Mouse (Mus musculus) forebrain, embryonic 16.5 days (tissue): ENCODE measurements around the gene Arhgap20. TPM values are rescaled to one million over a fixed set of nuclear protein-coding genes. Genes with fewer than 3 reads are reported as not detected.

Experiments
- ATAC-seq: fragments of 200-750 bp; cut with Nextera tagmentation; 2 replicates; pipeline ENCODE4 v1.8.0; 2017; ENCODE audit warnings: mild to moderate bottlenecking, moderate library complexity
- H3K27ac ChIP-seq: fragments of 300-500 bp; sonication (generic); 2 replicates; pipeline ENCODE4 v1.5.1; 2014; ENCODE audit warnings: low read length, control low read depth
- H3K27me3 ChIP-seq: fragments of 300-500 bp; sonication (generic); replicated peaks from 2 replicates; pipeline ENCODE4 v1.6.1; 2014; ENCODE audit warnings: low read length; ENCODE audit not compliant: control insufficient read depth, insufficient read depth
- H3K36me3 ChIP-seq: fragments of 300-500 bp; sonication (generic); 2 replicates; pipeline ENCODE4 v1.6.1; 2014; ENCODE audit not compliant: control insufficient read depth, insufficient read depth
- H3K4me1 ChIP-seq: fragments of 300-500 bp; sonication (generic); replicated peaks from 2 replicates; pipeline ENCODE4 v1.6.1; 2014; ENCODE audit warnings: low read length; ENCODE audit not compliant: control insufficient read depth, insufficient read depth
- H3K4me2 ChIP-seq: fragments of 300-500 bp; sonication (generic); 2 replicates; pipeline ENCODE4 v1.6.1; 2014; ENCODE audit warnings: mild to moderate bottlenecking, low read length, control low read depth
- H3K4me3 ChIP-seq: fragments of 300-500 bp; sonication (generic); replicated peaks from 2 replicates; pipeline ENCODE4 v1.5.1; 2014; ENCODE audit warnings: mild to moderate bottlenecking, low read length, control low read depth
- H3K9ac ChIP-seq: fragments of 300-500 bp; sonication (generic); replicated peaks from 2 replicates; pipeline ENCODE4 v1.6.1; 2014; ENCODE audit warnings: low read depth, low read length, control low read depth
- H3K9me3 ChIP-seq: fragments of 300-500 bp; sonication (generic); 2 replicates; pipeline ENCODE4 v1.6.1; 2016; ENCODE audit warnings: low read length; ENCODE audit not compliant: control insufficient read depth
- WGBS: fragments of 180-500 bp; shearing (Covaris S2); extraction: QIAGEN DNeasy Blood & Tissue Kit; methylation state at CpG from one replicate; pipeline ENCODE4 v1.1.7; 2014; 5-methylcytosine and 5-hydroxymethylcytosine counted together
- polyA plus RNA-seq: library from polyadenylated mRNA; unstranded; fragments of >200 nt; fragmentation: Nextera tagmentation; extraction: Ambion mirVana; gene quantifications from 2 replicates; pipeline ENCODE4 v1.2.1, GENCODE M21; 2015

The Arhgap20 gene
- polyA plus RNA-seq, 1 experiment from 2014 or later: 18.2 TPM

DNA sequence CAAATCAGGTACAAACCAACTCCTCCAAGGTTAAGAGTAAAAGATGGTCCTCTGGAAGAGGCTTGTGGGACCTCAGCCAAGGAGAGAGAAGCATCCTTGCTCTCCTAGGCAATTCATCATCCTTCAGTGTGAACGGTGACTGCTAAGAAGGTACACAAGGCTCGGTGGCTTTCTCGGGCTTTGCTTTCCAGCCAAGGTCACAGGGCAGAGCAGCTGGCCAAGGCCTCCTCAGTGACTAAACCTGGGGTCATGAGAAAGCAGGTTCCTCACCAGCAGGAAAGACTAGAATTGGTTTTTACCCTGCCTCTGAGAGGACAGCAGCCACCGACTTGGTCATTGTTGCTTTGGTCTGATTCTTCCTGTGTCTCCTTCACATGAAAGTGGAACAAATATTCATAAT, 116.7 kb downstream of the Arhgap20 start:
- no peak for ATAC-seq
- 88% methylated on average over 4 of the region's 4 CpGs for WGBS
- no peaks in the 10 kb centered on the region for H3K27me3 ChIP-seq
- no peak overlapping the region for H3K9ac ChIP-seq
- no peak overlapping the region for H3K27ac ChIP-seq
- no peak overlapping the region for H3K4me2 ChIP-seq
- H3K4me3 ChIP-seq: no peak overlapping the region
- no peaks in the 10 kb centered on the region for H3K9me3 ChIP-seq
- H3K36me3 ChIP-seq: no peaks in the 10 kb centered on the region
- no peaks in the 10 kb centered on the region for H3K4me1 ChIP-seq

DNA sequence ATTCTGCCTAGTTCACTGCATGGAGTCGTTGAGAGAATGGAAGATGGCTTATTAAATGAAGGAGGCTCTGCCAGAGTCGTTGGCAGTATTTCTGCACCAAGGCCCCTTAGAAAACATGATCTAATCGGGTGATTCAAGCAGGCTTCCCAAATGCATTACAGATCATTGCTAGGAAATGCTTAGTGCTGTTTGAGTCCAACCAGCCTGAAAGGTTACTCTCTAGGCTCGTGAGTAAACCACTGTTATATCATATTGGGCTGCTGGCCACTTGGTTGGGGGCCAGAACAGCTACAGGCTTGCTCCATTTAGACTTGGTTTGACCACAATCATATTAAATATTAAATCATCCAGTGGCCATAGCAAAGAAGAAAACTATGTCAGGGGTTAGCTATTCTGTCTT, 118.2 kb downstream of the Arhgap20 start:
- Histone ChIP-seq H3K9ac (no peak overlapping the region), H3K27ac (no peak overlapping the region), H3K4me3 (no peak overlapping the region), H3K36me3 (no peaks in the 10 kb centered on the region), H3K4me1 (no peaks in the 10 kb centered on the region), H3K27me3 (no peaks in the 10 kb centered on the region), H3K9me3 (no peaks in the 10 kb centered on the region), H3K4me2 (no peak overlapping the region)
- 61% methylated on average over 4 of the region's 4 CpGs for WGBS
- ATAC-seq: no peak

DNA sequence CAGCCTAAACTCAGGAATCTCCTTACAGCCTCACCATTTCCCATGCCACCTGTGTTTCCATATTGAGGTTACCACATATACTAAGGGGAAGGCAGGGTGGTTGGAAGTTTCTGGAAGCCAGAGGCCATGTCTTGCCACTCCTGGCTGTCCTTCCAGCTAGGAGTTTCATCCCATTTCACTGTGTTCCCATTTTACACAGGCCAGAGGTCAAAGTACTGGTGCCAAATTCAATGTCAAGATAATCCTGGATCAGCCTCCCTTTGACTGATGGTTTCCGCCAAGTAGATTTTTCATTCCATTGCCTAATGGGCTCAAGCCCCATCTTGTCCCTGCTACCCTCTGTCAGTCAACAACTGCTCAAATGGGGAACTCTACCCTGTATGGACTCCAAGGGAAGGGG, 127.8 kb downstream of the Arhgap20 start:
- Histone ChIP-seq H3K9ac (no peak overlapping the region), H3K4me1 (no peaks in the 10 kb centered on the region), H3K9me3 (no peaks in the 10 kb centered on the region), H3K27ac (no peak overlapping the region), H3K27me3 (no peaks in the 10 kb centered on the region), H3K4me2 (no peak overlapping the region), H3K36me3 (no peaks in the 10 kb centered on the region), H3K4me3 (no peak overlapping the region)
- ATAC-seq: no peak
- 100% methylated on average over 1 of the region's 1 CpGs for WGBS

Other genes with a start within 250 kb of the Arhgap20 start
- 38.7 and 42.1 TPM in 2 replicates for gene Fdx1, start 198.2 kb downstream of the Arhgap20 start, polyA plus RNA-seq